Mouse (Mus musculus) B cell, adult 2 months (primary cell): Measurements from ENCODE around the gene Slc24a4.

Experiments
- DNase-seq, 2 experiments: peaks; one replicate each; pipeline ENCODE4 v3.0.0; 2022

Slc24a4 gene

DNA sequence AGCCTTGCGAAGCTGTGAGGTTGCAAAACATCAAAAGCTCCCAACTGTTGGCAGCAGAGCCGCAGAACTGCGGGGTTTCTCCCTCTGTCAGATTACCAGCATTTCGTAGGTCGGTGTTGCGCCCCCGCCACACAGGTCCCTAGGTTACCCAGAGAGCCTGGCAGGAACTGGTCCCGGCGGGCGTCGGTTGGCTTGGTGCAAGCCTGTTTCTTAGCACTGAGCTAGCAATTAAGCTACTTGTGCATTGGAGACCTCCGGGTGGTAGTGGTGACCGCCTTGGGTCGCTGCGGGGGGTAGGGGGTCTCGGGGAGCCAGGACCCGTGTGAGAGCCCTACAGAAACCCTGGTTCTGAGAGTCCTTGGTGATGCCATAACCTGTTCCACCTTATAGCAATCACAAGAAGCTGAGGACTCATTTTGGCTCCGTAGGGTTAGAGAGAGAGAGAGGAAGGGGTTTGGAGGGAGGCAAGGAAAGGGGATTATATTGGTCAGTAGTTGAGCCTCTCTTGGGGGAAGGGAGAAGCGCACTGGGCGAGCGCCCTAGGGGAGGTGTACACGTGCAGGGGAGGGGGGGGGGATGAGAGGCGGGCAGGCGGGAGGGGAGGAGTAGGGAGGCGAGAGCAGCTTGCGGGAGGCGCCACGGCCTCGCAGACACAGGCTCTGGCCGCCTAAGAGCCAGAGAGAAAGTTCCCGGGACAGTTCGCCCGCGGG, at the start of gene Slc24a4:
TSS of gene Slc24a4 (plus strand) at position 653 of the 710 bp plus-strand sequence.
- peak; percentile 6 to 13 for DNase-seq

DNA sequence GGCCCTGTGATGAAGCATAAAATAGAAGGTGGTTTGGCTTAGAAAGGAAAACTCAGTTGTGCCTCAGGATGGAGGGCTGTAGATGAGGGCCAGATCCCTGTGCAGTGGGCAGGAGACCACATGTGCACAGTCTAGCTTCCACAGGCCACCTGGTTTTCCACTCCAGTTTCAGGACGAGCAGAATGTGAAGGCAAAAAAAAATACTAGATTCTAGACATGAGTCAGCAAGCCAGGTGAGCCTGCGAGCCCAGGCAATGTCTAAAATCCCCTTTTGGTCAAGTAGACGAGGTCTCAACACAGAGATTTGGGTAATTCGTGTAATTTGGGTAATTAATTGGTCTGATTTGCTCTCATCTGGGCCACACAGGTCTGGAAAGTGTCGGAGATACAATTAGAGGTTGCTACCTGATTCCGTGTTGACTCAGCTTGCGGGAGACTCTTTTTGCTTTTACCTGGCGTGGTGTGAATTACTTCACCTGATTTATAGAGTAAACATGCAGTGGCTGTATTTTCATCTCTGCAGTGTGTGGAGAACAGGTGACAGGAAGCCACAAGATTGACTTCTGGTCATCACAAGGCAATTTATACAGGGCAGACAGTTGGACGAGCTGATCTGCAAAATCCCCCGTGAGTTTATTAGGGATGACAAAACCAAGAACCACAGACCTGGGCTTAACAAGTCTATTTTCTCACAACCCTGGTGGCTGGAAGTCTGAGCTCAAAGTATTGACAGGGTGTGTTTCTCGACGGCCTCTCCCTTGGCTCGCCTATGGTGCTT, 45.7 kb upstream of the Slc24a4 start:
- DNase-seq = no peak

DNA sequence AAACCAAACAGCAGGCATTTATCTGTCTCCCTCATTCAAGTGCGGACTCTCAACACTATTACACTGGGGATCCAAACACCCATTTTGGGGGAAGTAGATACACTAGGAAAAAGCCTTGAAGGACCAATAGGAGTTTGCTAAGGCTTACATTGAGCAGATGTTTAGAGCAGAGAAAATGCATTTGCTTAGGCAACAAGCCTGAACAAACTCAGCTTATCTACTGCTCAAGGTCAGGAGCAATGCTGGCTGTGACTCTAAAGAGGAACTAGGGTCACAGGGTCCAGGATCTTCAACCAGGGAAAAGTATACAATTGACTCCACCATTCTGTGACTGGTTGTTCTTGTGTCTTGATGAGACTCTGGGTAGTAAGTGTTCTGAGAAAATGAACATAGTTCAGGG, 38.0 kb upstream of the Slc24a4 start:
- no peak for DNase-seq

DNA sequence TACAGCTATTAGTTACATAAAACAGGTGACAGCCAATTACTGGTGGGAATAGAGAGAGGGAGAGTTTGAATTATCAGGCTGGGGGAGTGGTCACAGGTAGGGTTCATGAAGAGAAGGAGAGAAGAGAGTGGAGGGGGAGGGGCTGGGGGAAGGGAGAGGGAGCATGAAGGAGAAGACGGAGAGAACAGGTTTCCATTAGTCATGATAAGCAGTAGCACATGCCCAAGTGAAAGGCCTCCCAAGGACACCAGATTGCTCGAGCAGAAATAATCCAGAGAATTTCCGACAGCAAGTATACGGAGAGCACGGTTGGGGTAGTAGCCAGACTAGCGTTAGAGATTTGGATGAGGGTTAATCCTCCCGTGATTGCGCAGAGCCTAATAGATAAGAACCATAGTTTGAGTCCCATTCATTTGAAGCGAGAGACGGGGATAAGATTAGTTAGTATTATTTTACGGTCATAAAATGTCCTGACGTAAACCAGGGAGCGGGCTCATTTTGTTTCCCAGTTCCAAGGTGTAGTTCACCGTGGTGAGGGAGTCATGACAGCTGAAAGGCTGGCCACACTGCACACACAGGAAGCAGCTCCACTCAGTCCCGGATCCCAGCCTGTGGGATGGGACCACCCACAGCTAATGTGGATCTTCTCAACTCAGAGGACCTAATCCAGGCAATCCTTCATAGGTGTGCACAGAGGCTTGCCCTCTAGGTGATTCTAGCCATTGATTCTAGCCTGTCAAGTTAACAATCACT, 36.0 kb upstream of the Slc24a4 start:
- no peak for DNase-seq

DNA sequence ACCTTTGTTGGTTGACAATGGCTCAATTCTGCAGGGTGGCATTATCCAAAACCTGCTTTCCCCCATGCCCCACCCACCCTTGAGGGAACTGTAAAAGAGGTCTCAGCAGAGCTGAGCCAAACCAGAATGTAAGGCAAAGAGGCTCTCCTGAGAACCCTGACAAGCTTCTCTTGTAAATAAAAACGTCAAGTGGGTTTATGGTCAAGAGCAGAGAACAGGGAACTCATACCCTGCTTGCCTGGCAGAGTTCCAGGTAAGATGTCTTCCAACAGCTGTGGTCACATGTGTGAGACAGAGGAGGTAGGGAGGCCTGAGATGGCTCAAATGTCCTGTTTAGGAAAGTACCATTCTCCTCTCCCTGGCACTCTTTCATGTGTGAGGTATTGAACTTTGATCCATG, 22.5 kb upstream of the Slc24a4 start:
- no peak for DNase-seq

DNA sequence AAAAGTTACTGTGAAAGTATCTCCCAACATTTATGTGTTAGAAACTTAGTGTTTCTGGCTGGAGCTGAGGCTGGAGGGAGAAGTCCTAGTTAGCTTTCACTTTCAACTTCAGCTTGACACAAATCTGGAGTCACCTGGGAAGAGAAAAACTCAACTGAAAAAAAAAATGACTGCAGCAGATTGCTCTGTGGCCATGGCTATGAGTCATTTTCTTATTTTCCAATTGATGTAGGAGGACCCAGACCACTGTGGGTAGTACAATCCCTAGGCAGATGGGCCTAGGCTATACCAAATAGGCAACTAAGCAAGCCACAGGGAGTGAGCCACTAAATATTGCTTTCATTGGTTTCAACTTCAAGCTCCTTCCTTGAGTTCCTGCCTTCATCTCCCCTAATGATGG, 19.7 kb upstream of the Slc24a4 start:
- DNase-seq = no peak

DNA sequence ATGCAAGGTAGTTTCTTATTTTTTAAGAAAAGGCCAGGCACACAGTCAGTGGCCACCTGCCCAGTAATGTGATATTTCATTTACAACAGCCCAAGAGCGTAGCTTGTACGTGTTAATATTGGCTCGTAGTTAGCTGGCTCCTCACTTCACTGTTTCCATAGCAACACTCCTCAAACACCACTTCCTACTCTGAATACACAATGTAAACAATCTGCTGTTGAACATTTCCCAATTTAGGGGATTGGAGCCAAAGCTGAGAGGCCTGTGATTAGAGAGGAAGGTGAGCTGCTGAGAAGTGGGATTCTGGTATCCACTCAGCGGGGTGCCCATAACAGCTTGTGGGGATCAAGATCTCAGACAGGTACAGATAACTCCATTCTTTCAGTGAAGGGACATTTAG, 16.0 kb upstream of the Slc24a4 start:
- no peak for DNase-seq

DNA sequence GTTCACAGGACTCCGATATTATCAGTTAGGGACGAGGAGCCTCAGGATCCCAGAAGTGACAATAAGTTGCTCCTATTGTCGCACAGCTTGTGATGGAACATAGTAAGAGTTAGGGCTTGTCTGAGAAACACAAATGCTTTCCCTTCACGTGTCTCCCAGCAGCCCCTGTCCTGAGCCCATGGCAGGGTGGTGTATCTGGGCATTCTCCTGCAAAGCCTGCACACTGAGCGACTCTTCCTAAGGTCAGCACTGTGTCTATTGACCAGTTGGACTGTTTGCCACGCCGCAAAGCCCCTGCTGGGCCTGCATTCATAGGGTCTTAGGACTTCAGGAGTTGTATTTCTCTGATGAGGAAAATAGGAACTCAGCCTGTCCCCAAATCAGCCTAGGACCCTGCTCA, 15.6 kb upstream of the Slc24a4 start:
- no peak for DNase-seq

DNA sequence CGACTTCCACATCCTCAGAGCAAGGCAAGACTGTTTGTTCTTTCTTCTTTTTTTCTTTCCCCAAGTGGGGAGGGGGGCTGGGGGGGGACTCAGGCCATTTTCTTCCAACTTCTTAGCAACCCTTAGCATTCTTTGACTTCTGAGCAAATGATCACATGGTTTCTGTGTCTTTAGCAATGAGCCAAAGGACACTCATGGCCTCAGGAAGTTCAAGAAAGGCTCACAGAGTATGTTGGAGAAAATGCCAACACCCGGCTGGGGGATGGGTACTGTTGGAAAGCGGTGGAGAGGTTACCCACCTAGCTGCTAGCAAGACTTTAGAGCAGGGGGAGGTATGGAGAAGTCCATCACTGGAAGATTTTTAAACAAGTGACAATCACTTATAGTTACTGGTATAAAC, 15.1 kb upstream of the Slc24a4 start:
- no peak for DNase-seq

DNA sequence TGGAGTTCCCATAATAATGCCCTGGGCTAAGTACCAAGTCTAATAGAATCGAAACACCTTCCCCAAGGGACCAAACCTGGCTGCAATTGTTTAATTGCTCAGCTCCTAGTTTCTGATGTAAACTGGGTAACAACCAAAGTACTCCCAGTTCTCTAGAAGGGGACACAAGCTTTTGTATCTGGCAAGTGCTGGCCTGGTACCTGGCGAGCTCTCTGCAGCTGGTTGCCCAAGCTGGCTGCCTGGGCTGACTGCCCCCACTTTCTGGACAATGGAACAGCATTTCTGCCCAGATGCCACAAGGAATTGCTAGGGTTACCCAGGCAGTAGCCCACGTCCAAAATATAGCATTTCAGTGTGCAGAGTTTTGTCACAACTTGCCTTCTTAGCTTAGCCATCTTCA, 12.0 kb upstream of the Slc24a4 start:
- DNase-seq = no peak

DNA sequence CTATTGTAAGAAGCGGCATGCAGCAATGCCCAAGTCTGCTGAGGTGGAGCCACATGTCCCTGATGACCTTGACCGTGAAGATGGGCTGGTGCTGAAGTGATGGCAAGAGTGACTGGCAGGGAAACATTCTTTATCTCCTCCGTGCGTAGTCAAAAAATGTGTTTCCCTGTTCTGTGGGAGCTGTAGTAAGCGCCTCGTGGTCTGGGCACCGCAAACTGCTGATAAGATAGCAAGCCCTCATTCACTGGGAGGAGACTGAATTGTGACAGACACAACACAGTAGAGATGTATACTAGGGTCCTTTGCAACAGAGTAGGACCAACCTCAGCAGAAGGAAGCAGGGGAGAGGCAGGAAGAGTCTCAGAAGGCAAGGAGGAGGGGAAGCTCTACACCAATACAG, 10.5 kb upstream of the Slc24a4 start:
- no peak for DNase-seq

DNA sequence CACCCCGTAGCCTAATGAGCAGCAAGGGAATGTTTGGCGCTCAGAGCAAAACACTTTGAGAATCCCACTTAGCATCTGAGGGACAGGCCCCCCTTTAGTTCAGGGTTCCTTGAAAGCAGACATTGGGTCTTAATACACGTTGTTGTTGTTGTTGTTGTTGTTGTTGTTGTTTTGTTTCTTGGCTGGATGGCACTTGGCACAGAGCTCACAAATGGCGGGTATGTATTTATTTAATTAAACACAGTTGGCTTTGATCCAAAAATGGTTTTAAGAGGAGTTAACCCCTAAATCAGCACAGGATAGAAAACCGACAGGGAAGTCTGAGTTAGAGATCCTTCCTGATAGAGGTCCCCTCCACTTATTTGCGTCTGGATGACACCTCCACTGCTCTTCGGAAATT, 932 bp upstream of the Slc24a4 start:
- no peak for DNase-seq

DNA sequence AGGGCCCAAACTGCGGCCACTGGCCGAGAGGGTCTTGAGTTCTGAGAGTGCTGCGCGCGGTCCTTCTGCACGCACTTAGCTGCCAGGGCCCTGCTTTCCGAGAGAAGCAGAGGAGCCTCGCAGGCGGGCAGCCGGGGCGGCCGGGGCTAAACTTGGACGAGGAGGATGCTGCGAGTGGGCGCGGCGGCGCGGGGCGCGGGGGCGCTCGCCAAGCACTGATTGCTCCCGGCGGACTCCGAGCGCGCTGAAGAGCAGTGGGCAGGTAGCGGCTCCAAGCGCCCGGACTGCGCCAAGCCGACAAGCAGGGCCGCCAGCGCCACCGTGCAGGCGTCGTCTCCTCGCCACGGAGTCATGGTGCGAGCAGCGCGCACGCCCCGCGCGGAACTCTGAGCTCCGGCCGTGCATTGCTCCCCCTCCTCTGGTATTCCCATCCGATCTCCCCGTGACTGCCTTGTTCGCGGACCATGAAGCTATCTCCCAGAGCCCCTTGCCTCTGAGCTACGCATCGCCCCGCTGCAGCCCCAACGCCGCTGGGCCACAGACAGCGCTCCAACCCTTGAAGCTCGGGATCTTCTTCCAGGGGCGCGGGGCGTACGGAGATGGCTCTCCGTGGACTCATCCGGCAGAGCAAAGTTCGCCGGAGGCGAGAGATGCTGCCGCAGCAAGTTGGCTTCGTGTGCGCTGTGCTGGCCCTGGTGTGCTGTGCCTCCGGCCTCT, 416 bp downstream of the Slc24a4 start:
- DNase-seq = peak; percentile 8 to 20

DNA sequence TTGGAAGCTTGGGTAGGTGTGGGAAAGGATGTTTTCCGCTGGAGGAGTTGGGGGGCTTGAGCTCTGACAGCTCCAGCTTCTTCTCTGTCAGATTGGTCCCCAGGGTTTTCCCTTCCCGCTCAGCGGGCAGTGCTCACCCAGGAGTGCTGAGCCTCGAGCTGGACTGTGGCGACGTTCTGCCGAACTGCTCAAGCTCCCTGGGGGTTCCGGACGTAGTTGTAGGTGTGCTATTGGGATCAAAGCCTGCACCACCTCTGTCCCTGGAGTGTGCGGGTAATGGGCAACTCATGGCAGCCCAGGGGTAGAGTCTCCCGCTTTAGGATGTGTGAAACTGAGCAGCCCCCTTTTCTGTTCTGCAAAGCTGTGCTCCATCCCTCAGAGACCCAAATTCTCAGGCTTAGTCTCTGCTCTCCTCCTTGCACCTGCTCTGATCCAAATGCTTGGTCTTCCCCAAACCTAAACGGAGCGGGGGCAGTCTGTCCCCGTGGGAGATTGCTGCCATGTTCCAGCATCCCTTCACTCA, 1.0 kb downstream of the Slc24a4 start:
- DNase-seq = no peak

DNA sequence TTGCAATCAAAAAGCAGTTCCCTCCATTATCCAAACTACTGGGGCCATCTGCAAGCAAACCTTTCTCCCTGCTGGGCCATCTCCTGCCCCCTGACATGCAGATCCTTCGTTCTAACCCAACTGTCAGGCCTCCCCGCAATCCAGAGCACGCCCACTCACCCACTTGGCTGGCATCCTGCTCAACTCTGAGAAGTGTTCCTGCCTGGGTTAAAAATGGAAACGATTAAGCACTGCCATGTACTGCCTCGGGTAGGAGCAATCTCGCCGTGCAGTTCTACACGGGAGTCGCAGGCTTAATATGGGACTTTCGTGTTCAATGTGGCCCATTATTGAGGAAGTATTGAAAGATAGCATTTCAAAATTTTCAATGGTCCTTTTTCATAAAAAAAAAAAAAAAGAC, 11.2 kb downstream of the Slc24a4 start:
- no peak for DNase-seq

DNA sequence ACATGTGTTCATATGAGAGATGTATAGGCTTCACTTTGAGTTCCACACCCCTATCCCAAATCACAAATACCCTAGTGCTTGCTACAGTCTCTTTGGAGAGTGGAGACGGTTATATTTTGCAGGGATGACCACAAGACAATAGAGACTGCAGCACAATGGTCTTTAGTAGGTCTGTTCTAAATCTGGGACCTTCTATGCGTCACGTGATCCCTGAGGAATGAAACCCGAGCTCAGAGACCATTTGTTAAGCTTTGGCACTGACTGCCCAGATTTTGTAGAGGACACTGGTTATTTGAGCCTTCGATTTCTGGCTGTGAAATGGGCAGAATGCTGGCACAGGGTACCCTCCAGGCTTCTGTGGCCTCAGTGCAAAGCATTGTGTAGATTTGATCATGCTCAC, 12.8 kb downstream of the Slc24a4 start:
- no peak for DNase-seq

DNA sequence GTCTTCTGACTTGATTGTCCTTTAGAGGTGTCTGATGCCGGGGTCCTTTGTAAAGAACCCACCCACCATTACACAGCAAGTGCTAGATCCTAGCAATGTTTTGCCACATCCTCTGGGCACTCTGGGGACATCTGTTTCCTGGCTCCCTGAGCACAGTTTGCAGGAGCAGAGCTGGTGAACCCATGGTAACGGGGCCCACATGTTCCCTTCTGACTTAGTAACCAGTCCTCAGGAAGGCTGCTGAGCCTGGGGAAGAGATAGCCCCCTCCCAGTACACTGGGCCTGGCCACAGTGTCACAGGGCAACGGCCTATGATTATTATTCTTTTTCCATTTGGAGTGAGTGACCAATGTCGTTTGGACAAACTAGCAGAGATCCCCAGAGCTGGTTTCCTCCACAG, 19.1 kb downstream of the Slc24a4 start:
- DNase-seq = no peak

DNA sequence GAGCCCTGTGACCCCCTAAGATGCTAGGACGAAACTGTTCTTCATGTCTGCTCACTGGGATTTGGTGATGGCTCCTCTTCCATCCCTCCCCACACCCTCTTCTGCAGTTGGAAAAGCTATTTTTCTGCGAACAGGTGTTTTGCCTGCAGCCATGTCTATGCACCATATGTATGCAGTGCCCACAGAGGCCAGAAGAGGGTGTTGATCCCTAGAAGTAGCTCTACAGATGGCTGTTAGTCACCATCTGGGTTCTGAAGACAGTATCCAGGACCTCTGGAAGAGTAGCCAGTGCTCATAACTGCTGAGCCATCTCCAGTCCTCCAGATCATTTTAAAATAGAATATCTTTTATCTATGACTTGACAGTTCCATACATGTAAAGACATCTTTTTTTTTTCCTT, 20.2 kb downstream of the Slc24a4 start:
- DNase-seq = peak; percentile 34 to 48

DNA sequence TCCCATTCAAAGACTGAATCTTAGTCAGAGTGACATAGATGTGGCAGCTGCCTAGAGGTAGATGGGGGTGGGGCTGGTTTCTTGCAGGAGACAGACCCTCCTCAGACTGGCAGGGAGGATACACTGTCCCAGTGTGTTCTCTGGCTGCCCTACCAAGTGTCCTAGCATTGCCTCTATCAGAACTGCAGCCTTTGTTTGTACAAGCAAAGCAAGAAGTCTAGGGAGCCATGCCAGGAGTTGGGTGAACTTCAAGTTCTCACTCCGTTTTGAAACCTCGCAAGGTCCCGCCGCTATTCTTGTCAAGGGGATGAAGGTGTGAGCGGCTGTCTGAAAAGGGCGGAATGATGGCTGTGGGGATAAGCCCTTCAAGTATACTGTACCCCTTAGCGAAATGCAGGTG, 22.7 kb downstream of the Slc24a4 start:
- no peak for DNase-seq

DNA sequence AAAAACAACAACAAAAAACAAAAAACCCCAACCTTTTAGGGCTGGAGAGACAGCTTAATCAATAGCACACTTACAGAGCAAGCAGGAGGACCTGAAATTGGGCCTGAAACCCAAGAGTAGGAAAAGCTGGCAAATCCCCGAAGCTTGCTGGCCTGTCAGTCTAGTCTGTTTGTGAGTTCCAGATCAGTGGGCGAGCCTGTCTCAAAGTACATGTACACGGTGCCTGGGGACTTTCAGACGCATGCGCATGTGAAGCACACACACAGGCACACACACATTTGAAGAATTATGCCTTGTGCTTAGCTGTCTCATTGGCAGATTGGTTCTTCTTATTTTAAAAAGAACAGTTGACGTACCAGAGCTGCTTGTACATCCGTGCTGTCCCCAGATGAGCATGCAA, 25.3 kb downstream of the Slc24a4 start:
- DNase-seq = no peak

DNA sequence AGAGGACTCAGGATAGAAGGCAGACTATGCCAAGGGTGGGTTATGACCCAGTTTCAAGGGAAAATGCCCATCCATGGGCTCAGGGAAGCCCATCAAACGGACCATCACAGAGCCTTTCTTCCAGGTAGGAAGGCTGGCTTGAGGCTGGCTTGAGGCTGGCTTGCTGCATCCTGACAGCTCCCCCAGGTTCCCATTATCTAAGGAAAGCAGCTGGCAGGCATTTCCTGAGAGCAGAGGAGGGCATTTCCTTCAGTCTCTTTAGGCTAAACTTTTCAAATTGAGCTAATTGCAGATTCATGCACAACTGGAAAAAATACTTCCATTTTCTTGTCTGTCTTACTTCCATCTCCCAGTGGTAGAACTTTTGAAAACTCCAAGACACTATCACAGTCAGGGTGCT, 26.3 kb downstream of the Slc24a4 start:
- no peak for DNase-seq

DNA sequence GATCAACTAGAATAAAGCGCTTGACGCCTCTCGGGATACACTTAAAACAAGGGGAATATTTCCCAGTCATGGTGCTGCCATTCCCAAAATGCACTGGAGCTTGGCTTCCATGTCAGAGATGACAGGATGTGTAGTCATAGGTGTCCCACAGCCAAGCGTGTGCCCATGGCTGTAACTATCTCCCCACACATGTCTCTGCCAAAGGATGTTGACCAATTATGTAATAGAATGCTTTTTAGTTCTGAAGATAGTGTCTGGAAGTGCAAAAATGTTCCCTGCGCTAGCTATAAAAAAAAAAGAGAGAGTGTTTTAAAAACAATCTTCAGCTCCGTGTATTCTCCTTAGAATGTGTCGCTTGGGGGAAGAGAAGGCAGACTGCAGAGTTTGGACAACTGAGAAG, 36.1 kb downstream of the Slc24a4 start:
- DNase-seq = no peak

DNA sequence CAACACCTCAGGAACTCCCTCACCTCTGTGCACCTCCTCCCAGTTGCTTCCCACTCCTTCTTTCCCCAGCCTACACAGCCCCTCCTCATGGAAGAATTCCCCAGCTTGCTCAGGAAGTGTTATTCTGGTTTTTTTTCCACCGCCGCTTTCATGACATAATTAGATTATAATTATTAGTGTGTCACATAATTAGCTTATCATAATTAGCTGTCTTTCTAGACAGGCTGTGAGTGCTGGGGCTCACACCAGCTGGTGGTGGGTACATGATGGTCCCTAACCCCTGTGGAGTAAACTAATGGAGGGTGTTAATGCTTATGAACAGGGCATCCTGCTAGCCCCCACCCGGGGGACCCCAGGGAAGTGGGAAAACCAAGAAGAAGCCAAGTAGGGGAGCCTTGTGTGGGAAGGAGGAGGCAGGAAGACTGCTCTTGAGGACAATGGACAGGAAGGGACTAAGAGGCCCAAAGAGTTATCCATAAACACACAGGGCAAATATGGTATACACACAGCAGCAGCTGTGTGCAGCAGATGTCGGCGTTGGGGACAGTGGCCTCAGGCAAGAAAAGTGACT, 38.2 kb downstream of the Slc24a4 start:
- DNase-seq = no peak
